Mouse (Mus musculus): ENCODE data around the gene Pxmp2. TPM values are rescaled to one million over a fixed set of nuclear protein-coding genes. Genes with fewer than 3 reads are reported as not detected.

The Pxmp2 gene
- polyA plus RNA-seq (2012; rRNA removed) = 2.5 and 7.1 TPM in 2 replicates

- peak within 1 kb of the TSS; percentile 97 for H3K4me3 ChIP-seq (ENCODE audit: low read depth, low read length)
- 0 out of 2 replicates have a peak within 1 kb of the TSS, but pooled peaks have one; percentile 13 for H3K27ac ChIP-seq (ENCODE audit: insufficient read depth, low read depth, low read length)
- H3K36me3 ChIP-seq (ENCODE audit: control insufficient read depth, insufficient read depth, low read length) = no peaks in the 10 kb centered on the region
- H3K27me3 ChIP-seq (ENCODE audit: control insufficient read depth, insufficient read depth, low read length) = no peaks in the 10 kb centered on the region
- under 1% methylated on average over 64 of the region's 64 CpGs for WGBS
- H3K4me1 ChIP-seq (ENCODE audit: control insufficient read depth, insufficient read depth, insufficient read length, low read length) = no peaks in the 10 kb centered on the region; the same call in 1 of the 2 replicates
- TF ChIP-seq CTCF (IDR thresholded peaks at IDR 0.05; ENCODE audit: extremely low read depth, insufficient read length, insufficient replicate concordance, low read depth, low read length) = no peak
- TF ChIP-seq POLR2A (IDR thresholded peaks at IDR 0.05; ENCODE audit: low read depth, low read length) = peak; percentile 62; the same call in 1 of the 2 replicates
Measured at GRCm38 (mm10) chr5:110285770-110286445, at the start of gene Pxmp2, which contains the start of gene Pole. Gene Pxmp2 (minus strand): TSS chr5:110286186. Gene Pole (plus strand): TSS chr5:110286306.

GRCm38 (mm10) chr5:110330508-110330907, 44.5 kb upstream of the Pxmp2 start:
- no peak for TF ChIP-seq POLR2A (IDR thresholded peaks at IDR 0.05; ENCODE audit: low read depth, low read length)
- TF ChIP-seq CTCF (IDR thresholded peaks at IDR 0.05; ENCODE audit: extremely low read depth, insufficient read length, insufficient replicate concordance, low read depth, low read length) = no peak
- no peaks in the 10 kb centered on the region for H3K27me3 ChIP-seq (ENCODE audit: control insufficient read depth, insufficient read depth, low read length)
- H3K36me3 ChIP-seq (ENCODE audit: control insufficient read depth, insufficient read depth, low read length) = peaks cover 13% of the 10 kb centered on the region; the same call in 1 of the 2 replicates
- no peaks in the 10 kb centered on the region for H3K4me1 ChIP-seq (ENCODE audit: control insufficient read depth, insufficient read depth, insufficient read length, low read length)
- H3K27ac ChIP-seq (ENCODE audit: insufficient read depth, low read depth, low read length) = no peak overlapping the region
- 79% methylated on average over 3 of the region's 3 CpGs for WGBS
- H3K4me3 ChIP-seq (ENCODE audit: low read depth, low read length) = no peak overlapping the region

- Histone ChIP-seq H3K27me3 (ENCODE audit: control insufficient read depth, insufficient read depth, low read length) (no peaks in the 10 kb centered on the region), H3K27ac (ENCODE audit: insufficient read depth, low read depth, low read length) (no peak overlapping the region), H3K4me3 (ENCODE audit: low read depth, low read length) (no peak overlapping the region), H3K4me1 (ENCODE audit: control insufficient read depth, insufficient read depth, insufficient read length, low read length) (no peaks in the 10 kb centered on the region), H3K36me3 (ENCODE audit: control insufficient read depth, insufficient read depth, low read length) (peaks cover 2% of the 10 kb centered on the region)
- no peak for TF ChIP-seq CTCF (IDR thresholded peaks at IDR 0.05; ENCODE audit: extremely low read depth, insufficient read length, insufficient replicate concordance, low read depth, low read length)
- no peak for TF ChIP-seq POLR2A (IDR thresholded peaks at IDR 0.05; ENCODE audit: low read depth, low read length)
- 95% methylated on average over 3 of the region's 3 CpGs for WGBS
Measured at GRCm38 (mm10) chr5:110313127-110313526, 27.1 kb upstream of the Pxmp2 start.

GRCm38 (mm10) chr5:110308861-110309260, 22.9 kb upstream of the Pxmp2 start:
- H3K27me3 ChIP-seq (ENCODE audit: control insufficient read depth, insufficient read depth, low read length) = no peaks in the 10 kb centered on the region
- H3K36me3 ChIP-seq (ENCODE audit: control insufficient read depth, insufficient read depth, low read length) = peaks cover 10% of the 10 kb centered on the region; the same call in 1 of the 2 replicates
- H3K4me1 ChIP-seq (ENCODE audit: control insufficient read depth, insufficient read depth, insufficient read length, low read length) = no peaks in the 10 kb centered on the region
- H3K4me3 ChIP-seq (ENCODE audit: low read depth, low read length) = no peak overlapping the region
- H3K27ac ChIP-seq (ENCODE audit: insufficient read depth, low read depth, low read length) = no peak overlapping the region
- TF ChIP-seq POLR2A (IDR thresholded peaks at IDR 0.05; ENCODE audit: low read depth, low read length) (no peak), CTCF (IDR thresholded peaks at IDR 0.05; ENCODE audit: extremely low read depth, insufficient read length, insufficient replicate concordance, low read depth, low read length) (no peak)
- WGBS = 90% methylated on average over 7 of the region's 7 CpGs

GRCm38 (mm10) chr5:110300591-110300990, 14.6 kb upstream of the Pxmp2 start:
- no peak overlapping the region for H3K27ac ChIP-seq (ENCODE audit: insufficient read depth, low read depth, low read length)
- H3K27me3 ChIP-seq (ENCODE audit: control insufficient read depth, insufficient read depth, low read length) = no peaks in the 10 kb centered on the region
- 86% methylated on average over 2 of the region's 2 CpGs for WGBS
- no peak for TF ChIP-seq POLR2A (IDR thresholded peaks at IDR 0.05; ENCODE audit: low read depth, low read length)
- TF ChIP-seq CTCF (IDR thresholded peaks at IDR 0.05; ENCODE audit: extremely low read depth, insufficient read length, insufficient replicate concordance, low read depth, low read length) = no peak
- H3K4me1 ChIP-seq (ENCODE audit: control insufficient read depth, insufficient read depth, insufficient read length, low read length) = no peaks in the 10 kb centered on the region
- H3K36me3 ChIP-seq (ENCODE audit: control insufficient read depth, insufficient read depth, low read length) = peaks cover 6% of the 10 kb centered on the region
- H3K4me3 ChIP-seq (ENCODE audit: low read depth, low read length) = no peak overlapping the region

- no peaks in the 10 kb centered on the region for H3K27me3 ChIP-seq (ENCODE audit: control insufficient read depth, insufficient read depth, low read length)
- TF ChIP-seq CTCF (IDR thresholded peaks at IDR 0.05; ENCODE audit: extremely low read depth, insufficient read length, insufficient replicate concordance, low read depth, low read length) = no peak
- TF ChIP-seq POLR2A (IDR thresholded peaks at IDR 0.05; ENCODE audit: low read depth, low read length) = no peak
- no peak overlapping the region for H3K27ac ChIP-seq (ENCODE audit: insufficient read depth, low read depth, low read length)
- H3K36me3 ChIP-seq (ENCODE audit: control insufficient read depth, insufficient read depth, low read length) = peaks cover 2% of the 10 kb centered on the region; the same call in 1 of the 2 replicates
- 91% methylated on average over 1 of the region's 1 CpGs for WGBS
- no peaks in the 10 kb centered on the region for H3K4me1 ChIP-seq (ENCODE audit: control insufficient read depth, insufficient read depth, insufficient read length, low read length)
- no peak overlapping the region for H3K4me3 ChIP-seq (ENCODE audit: low read depth, low read length)
Measured at GRCm38 (mm10) chr5:110296637-110297036, 10.7 kb upstream of the Pxmp2 start.

GRCm38 (mm10) chr5:110291649-110292048, 5.7 kb upstream of the Pxmp2 start:
- Histone ChIP-seq H3K27ac (ENCODE audit: insufficient read depth, low read depth, low read length) (no peak overlapping the region), H3K4me1 (ENCODE audit: control insufficient read depth, insufficient read depth, insufficient read length, low read length) (no peaks in the 10 kb centered on the region), H3K4me3 (ENCODE audit: low read depth, low read length) (no peak overlapping the region), H3K36me3 (ENCODE audit: control insufficient read depth, insufficient read depth, low read length) (peaks cover 2% of the 10 kb centered on the region; the same call in 1 of the 2 replicates), H3K27me3 (ENCODE audit: control insufficient read depth, insufficient read depth, low read length) (no peaks in the 10 kb centered on the region)
- WGBS = 100% methylated on average over 1 of the region's 1 CpGs
- TF ChIP-seq POLR2A (IDR thresholded peaks at IDR 0.05; ENCODE audit: low read depth, low read length) = no peak
- TF ChIP-seq CTCF (IDR thresholded peaks at IDR 0.05; ENCODE audit: extremely low read depth, insufficient read length, insufficient replicate concordance, low read depth, low read length) = no peak
